Mouse (Mus musculus): ENCODE data around the gene Tent5c. TPM values are rescaled to one million over a fixed set of nuclear protein-coding genes. Genes with fewer than 3 reads are reported as not detected.

Gene Tent5c
- 1 to 10 TPM; 2.3 to 2.4 TPM for total RNA-seq (2021)

DNA sequence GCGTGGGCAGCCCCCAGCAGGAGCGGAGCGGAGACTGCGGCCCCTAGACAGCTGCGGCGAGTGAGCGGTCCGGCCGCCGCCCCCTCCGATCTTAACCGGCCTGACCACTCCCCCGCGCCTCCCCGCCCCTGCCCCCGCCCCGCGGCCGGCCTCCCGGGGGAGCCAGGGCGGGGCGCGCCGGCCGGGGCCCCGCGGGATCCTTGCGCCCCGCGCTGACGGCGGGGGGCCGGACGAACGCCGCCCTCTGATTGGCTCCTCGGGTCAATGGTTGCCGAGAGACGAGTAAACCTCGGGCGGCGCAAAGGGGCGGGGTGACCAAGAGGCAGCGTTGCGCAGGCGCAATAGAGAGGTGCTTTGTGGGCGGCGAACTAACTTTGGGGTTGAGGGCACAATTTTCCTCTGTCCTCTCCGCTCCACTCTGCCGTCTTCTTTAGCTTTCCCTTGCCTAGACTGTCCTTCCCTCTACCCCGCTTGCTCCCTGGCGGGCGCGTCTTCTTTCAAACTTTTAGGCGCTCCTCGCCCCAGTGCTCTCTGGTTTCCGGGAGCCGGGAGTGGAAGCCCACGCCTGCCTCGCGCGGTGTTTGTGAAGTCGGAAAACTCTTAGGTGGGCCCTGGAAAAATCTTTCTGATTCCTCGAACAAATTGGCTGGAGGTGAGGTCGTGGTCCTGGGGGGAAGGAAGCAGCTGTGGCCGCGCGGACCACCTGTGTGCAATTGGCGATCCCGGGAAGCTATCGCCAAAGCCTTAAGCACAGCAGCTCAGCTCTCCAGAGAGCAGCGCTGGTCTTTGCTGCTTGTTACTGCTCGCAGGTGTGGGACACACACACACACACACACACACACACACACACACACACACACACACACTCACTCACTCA, at the start of gene Tent5c:
Gene Tent5c (minus strand): TSS at position 192 of the 877 bp plus-strand sequence.
- DNase-seq (ENCODE audit: low spot score in 2 of 2), result peak; percentile 82 to 86
- intact Hi-C loops (cut with DNase I), result no loop called here

- intact Hi-C loops (cut with DNase I), result no loop called here
- DNase-seq (ENCODE audit: low spot score in 2 of 2), result no peak
Observed at GRCm38 (mm10) chr3:100536686-100537085, 47.6 kb upstream of the Tent5c start.

DNA sequence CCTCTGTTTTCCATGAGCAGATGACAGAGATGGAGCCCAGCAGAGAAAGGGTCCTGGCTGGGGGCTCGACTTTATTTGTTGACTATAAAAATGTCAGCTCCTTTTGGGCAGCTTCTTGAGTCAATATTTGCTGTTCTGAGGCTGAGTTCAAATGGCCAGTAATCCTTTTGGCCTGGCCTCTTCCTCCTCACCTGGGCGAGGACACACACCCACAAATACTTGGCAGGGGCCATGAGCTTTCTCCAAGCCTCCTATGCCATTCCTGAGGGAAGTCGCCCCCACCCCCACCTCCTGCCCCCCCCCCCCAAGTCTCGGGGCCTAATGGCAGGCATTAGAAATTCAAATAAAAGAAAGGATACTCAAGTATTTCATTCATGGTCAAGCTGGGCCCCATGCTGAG, 46.8 kb upstream of the Tent5c start:
- intact Hi-C loops (cut with DNase I), result no loop called here
- no peak for DNase-seq (ENCODE audit: low spot score in 2 of 2)

DNA sequence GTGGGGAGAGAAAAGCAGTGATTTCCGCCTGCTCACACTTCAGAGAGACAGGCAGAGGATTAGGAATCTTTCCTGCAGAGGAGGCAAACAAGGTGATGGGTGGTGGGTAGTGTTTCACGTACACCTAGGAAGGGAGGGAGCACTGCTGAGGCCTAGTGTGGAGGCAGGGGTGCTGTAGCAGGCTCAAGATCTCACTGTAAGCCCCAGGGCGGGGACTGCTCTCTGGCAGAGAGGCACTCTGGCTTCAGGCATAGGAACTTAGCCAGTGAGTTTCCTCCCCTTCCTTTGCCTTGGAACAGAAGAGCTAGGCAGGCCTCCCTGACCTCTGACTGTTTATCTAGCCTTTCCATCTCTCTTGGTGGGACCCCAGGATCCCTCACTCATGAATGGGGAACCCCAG, 46.2 kb upstream of the Tent5c start:
- no peak for DNase-seq (ENCODE audit: low spot score in 2 of 2)
- intact Hi-C loops (cut with DNase I), result no loop called here

DNA sequence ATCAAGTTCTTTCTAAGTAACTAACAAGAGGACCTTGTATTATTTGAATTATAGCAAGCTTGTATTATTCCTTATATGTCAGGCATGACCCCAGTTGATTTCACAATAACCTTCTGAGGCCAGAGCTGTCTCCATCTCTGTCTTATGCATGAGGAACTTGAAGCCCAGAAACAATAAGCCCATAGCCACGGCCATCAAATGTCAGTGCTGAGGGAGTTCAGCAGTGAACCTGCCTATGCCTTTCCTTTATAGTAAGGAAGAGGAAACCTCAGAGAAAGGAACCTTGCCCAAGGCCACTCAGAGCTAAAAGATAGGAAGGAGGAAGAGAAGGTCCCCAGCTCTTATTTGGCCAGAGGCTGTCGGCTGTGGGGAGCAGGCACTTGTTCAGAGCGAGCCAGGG, 45.3 kb upstream of the Tent5c start:
- intact Hi-C loops (cut with DNase I), result no loop called here
- DNase-seq (ENCODE audit: low spot score in 2 of 2), result no peak

GRCm38 (mm10) chr3:100533429-100533828, 44.3 kb upstream of the Tent5c start:
- intact Hi-C loops (cut with DNase I), result no loop called here
- DNase-seq (ENCODE audit: low spot score in 2 of 2), result no peak

GRCm38 (mm10) chr3:100530919-100531318, 41.8 kb upstream of the Tent5c start:
- DNase-seq (ENCODE audit: low spot score in 2 of 2), result no peak
- intact Hi-C loops (cut with DNase I), result no loop called here

- DNase-seq (ENCODE audit: low spot score in 2 of 2), result no peak
- intact Hi-C loops (cut with DNase I), result no loop called here
Observed at GRCm38 (mm10) chr3:100530244-100530788, 41.2 kb upstream of the Tent5c start.

DNA sequence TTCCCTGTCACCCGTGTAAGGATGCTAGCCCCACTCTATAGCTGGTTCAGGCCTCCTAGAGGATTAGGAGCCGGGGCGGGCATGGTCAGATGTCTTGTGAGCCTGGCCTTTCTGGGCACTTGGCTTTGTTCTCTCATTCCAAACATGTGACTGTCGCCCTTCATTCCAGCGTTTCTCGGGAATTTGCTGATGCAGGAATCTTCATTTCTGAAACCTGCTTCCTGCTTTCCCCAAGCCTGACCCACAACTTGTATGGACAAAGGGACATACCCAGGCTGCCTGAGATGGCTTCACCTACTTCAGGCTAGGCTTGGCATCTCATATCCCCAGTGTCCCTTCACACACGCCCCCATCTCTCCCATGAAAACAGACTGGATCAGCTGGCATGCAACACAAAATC, 33.5 kb upstream of the Tent5c start:
- peak in 1 of 2 experiments; percentile 8 for DNase-seq (ENCODE audit: low spot score in 2 of 2)
- intact Hi-C loops (cut with DNase I), result no loop called here

GRCm38 (mm10) chr3:100521626-100522025, 32.5 kb upstream of the Tent5c start:
- no peak for DNase-seq (ENCODE audit: low spot score in 2 of 2)
- intact Hi-C loops (cut with DNase I), result no loop called here

DNA sequence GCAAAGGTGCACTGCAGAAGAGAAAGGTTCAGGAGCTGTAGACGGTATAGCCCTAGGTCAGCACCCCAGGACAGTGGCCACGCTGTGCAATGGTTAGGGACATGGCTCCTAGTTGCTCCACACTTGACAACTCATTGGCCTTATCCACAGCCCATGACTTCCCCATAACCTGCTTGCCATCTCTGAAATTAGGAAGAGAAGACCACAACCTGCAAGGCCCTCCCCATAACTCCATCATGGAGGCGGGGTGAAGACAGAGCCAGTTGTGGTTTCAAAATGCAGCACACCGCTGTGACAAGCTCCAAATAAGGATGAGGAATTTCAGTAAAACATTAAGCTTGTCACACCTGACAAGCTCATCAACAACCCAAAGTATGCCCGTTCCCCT, 26.6 kb upstream of the Tent5c start:
- intact Hi-C loops (cut with DNase I), result no loop called here
- DNase-seq (ENCODE audit: low spot score in 2 of 2), result no peak

DNA sequence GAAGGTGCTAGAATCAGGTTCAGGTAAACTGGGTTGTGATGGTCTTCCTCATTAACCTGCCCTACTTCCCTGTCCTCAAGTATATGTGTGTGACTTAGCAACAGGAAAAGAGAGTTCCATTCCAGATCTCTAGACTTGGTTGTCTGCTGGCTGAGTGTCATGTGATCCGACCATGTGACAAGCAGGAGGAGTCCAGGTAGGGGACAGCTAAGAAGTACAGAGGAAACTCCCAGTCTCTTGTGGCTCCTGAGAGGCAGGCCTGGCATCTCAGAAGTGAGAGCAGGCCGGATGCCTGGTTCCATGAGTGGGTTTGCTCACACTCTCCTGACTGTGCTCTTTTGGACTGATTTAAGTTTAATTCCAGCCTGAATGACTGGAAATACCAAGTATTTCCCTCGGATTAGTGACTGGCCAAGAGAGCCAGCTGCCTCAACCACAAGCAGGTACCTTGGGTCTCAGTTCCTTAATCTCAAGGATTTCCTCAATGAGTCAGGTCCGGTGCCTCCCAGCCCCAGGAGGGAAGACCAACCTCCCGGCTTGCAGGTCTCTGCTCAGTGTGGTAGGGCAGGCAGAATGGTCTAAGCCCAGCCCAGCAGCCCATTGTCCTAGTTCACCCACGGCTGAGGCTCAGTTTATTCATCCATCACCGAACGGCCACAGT, 26.1 kb upstream of the Tent5c start:
- DNase-seq (ENCODE audit: low spot score in 2 of 2), result no peak
- intact Hi-C loops (cut with DNase I), result no loop called here

GRCm38 (mm10) chr3:100507174-100507573, 18.1 kb upstream of the Tent5c start:
- DNase-seq (ENCODE audit: low spot score in 2 of 2), result no peak
- intact Hi-C loops (cut with DNase I), result no loop called here

DNA sequence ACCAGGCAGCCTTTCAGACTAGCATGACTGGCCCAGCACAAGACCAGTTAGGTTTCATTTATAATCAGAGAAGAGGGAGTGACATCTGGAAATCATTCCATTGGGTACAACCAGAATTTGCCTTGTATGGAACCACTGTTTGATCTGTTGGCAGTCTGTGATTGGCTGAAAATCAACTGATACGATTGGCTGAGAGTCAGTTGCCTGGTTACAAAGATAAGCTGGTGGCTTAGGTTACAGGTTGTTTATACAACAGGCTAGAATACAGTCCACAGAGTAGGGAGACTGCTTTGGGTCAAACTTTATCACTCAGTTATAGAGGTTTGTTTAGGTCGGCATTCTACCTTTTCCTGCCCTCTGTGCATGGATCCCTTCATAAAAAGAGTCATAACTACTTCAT, 17.6 kb upstream of the Tent5c start:
- DNase-seq (ENCODE audit: low spot score in 2 of 2), result no peak
- intact Hi-C loops (cut with DNase I), result no loop called here

DNA sequence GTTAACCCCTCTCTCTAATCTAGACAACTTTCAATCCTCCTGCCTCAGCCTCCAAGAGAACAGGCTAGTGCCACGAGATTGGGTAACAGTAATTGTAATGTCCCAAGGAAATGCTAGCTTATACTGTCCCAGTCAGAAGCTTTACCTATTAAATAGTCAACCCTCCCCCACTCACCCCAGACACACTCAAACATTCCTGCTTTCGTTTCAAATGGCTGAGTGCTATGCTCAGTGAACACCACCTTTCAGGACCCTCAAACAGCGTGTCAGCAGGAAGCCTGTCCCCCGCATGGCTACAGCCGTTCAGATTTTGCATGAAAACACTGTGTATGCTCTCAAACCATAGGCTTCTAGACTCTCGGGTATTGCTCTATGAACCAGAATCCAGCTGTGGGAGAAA, 14.8 kb upstream of the Tent5c start:
- intact Hi-C loops (cut with DNase I), result no loop called here
- DNase-seq (ENCODE audit: low spot score in 2 of 2), result no peak

GRCm38 (mm10) chr3:100502516-100502915, 13.4 kb upstream of the Tent5c start:
- intact Hi-C loops (cut with DNase I), result no loop called here

GRCm38 (mm10) chr3:100501899-100502298, 12.8 kb upstream of the Tent5c start:
- no peak for DNase-seq (ENCODE audit: low spot score in 2 of 2)
- intact Hi-C loops (cut with DNase I), result no loop called here

More at GRCm38 (mm10) chr3:100502516-100502915, 13.4 kb upstream of the Tent5c start:
- DNase-seq (ENCODE audit: low spot score in 2 of 2), result no peak

DNA sequence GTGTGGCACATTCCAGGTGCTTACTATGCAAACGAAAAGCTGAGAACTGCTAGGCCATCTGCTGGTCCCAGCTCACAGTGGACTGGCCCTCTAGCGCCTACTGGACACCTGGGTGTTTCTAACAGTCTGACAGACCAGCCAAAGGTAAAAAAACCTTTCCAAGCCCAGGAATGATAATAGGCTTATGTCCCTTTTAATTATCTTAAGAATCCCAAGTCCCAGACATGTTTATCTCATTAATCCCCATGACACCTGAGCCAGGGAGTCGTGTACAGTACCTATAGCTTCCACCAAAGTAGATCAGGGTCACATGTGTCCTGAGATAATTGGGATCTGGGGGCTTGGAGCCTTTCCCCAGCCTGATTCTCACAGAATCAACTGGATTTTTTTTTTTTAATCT, 7.0 kb upstream of the Tent5c start:
- intact Hi-C loops (cut with DNase I), result no loop called here
- DNase-seq (ENCODE audit: low spot score in 2 of 2), result no peak

DNA sequence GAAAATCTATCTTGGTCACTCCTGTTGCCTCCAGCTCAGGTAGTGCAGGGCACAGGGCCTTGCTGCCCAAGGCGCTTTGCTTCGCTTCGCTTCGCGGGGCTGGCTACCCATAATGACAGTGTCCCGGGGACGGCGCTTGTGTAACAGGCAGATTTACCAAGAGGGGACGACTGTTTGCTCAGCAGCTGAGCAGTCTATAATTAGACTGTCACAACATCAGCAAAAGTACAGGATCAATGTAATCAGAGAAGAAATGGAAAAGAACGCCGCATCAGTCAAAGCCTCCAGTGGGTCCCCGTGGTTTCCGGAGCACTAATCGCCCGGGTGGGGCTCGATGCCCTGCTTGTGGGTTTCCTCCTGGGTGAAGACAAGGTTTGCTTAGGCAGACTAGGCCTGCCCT, 6.3 kb upstream of the Tent5c start:
- DNase-seq (ENCODE audit: low spot score in 2 of 2), result no peak
- intact Hi-C loops (cut with DNase I), result no loop called here

GRCm38 (mm10) chr3:100494912-100495311, 5.8 kb upstream of the Tent5c start:
- intact Hi-C loops (cut with DNase I), result no loop called here
- no peak for DNase-seq (ENCODE audit: low spot score in 2 of 2)

- intact Hi-C loops (cut with DNase I), result no loop called here
Observed at GRCm38 (mm10) chr3:100490010-100490300, 831 bp upstream of the Tent5c start.

More at GRCm38 (mm10) chr3:100490010-100490300, 831 bp upstream of the Tent5c start:
- no peak for DNase-seq (ENCODE audit: low spot score in 2 of 2)

Measured in left cerebral cortex, postnatal 36 days (tissue).